Mouse (Mus musculus): ENCODE results near the gene Pde4dip.

DNA sequence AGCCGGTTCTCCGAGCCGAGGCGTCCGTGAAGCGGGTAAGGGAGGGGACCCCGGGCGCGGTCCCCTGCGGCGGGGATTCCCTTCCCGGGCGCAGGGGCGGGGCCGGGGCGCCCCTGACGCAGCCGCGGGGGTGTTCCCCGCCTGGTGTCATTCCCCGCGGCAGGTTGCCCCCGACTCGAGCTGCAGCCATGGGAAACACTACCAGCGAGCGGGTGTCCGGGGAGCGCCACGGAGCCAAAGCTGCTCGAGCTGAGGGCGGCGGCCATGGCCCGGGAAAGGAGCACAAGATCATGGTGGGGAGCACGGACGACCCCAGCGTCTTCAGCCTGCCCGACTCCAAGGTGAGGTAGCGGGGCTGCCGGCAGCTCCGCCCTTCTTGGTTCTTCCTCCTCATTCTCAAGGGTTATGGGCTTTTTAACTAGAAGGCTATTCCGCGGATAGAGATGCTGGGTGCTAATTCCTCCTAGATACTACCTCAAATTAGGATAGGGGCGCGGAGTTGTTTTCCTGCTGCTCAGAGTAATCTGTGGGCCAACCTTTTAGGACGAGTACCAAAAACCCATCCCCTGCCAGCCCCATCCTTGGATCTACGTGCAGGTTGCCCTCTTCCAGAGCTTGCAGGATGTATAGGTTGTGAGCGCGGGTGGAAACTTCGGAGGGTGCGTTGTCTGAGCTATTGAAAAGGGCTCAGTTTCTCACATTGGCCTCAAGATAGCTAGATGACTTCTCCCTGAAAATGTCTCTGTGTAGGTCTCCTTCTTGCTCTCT lies 229.9 kb downstream of the Pde4dip start:
- no peak for TF ChIP-seq POLR2A (IDR thresholded peaks at IDR 0.05; ENCODE audit: low read depth, low read length)
- TF ChIP-seq CTCF (conservative IDR thresholded peaks at IDR 0.05; ENCODE audit: insufficient read depth, insufficient read length, low read depth, low read length) = no peak
